Mouse (Mus musculus): ENCODE measurements around the gene Ell. TPM values are rescaled to one million over a fixed set of nuclear protein-coding genes. Genes with fewer than 3 reads are reported as not detected.
"Not testable (repeated sequence)": the region's sequence is repeated elsewhere in the genome, so short reads cannot be mapped to it uniquely, and the experiment has no call there.

The Ell gene
- total RNA-seq, 4 experiments from 2014 or later: 9.3 to 12.4 (median 10.6) TPM

DNA sequence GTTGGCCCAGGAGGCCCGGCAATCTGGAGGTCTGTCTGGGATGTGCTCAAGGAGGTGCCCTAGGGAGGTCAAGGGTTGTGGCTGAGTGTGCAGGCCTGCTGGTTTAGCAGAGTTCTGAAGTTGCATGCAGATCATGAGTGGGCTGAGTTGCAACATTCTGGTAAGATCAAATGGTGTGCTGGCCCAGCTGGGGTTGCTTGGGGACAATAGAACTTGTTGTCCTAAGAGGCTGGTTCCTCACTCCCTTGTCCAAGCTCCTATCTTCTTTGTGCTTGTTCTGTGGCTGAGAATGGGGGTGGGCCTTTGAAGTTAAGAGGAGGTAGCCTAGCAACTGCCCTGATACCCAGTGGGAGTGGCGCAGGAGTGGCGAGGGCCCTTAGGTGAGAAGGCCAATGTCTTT lies 23.5 kb downstream of the Ell start:
- DNase-seq (ENCODE audit: low spot score): no peak

GRCm38 (mm10) chr8:70563763-70564387 lies 24.6 kb downstream of the Ell start:
- DNase-seq (ENCODE audit: low spot score): no peak

- DNase-seq (ENCODE audit: low spot score): no peak
Observed at GRCm38 (mm10) chr8:70564696-70565235, 25.5 kb downstream of the Ell start.

DNA sequence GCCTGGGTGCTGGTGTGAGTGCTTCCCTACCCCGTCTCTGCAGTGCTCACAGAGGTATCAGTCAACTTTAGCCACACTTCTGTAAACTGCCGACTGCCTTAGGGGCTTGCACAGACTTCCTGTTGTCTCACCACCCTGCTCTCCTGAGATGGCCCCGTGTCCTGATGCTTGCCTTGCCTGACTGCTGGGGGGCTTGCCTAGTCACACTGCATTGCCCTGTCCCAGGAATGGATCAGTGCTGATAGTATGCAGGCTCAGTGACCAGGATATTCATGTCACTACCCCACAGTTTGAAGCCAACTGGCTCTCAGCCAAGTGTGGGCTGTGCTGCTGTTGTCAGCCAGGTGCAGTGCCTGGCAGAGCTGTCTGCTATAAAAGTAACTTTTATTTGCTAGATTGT lies 26.3 kb downstream of the Ell start:
- no peak for DNase-seq (ENCODE audit: low spot score)

GRCm38 (mm10) chr8:70570360-70570759 lies 31.1 kb downstream of the Ell start:
- no peak for DNase-seq (ENCODE audit: low spot score)

DNA sequence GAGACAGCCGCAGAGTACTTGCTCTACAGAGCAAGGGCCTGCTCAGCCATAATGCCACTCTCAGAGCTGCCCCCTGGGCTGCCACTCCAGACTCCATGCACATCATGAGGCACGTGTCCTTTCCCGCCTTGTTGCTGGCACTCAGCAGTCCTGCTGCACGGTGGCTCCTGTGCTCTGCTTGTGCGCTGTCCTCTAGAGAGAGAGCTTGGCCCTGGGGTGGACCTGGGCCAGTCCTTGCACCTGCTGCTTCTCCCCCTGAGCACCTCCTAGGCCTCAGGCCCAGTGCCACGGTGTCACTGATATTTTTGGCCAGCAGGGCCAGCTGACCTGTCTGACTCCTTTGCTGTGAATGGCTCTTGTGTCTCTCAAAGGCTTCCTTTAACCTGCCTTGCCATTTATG lies 31.7 kb downstream of the Ell start:
- DNase-seq (ENCODE audit: low spot score): peak; percentile 68

DNA sequence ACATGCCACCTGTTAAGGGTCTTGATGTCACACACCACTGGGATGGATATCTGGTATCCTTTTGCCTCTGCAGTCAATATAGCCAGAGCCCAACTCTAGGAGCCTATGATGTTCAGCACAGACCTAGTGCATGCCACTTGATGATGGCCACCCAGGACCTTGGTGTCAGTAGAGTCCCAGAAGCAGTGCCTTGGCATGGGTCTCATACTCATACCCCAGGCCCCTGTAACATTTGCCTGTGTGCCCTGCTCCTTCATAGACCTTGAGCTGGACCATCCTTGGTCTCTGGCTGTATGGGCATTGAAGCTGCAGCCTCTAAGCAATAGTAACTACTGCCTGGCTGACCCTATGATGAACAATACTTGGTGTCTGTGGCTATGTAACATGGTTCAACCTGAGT lies 35.0 kb downstream of the Ell start:
- DNase-seq (ENCODE audit: low spot score): no peak

- peak; percentile 71 for DNase-seq (ENCODE audit: low spot score)
Observed at GRCm38 (mm10) chr8:70574915-70575314, 35.7 kb downstream of the Ell start.

DNA sequence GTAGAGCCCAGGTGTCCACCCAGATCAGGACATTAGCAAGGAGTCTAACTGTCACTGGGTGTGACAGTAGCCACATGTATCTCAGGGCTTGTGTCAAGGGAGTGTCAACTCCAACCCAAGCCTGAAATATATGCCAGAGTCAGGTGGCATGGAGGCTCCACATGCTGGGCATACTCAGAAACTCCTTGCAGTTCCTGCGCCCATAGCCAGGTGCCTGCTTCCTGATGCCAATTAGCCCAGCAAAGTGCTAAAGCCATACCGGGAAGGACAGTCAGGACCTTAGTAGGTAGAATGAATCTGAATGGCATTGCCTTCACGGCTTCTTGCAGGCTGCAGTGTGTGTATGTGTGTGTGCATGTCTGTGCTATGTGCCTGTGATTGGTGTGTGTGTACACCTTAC lies 38.0 kb downstream of the Ell start:
- no peak for DNase-seq (ENCODE audit: low spot score)

GRCm38 (mm10) chr8:70583476-70584387 lies 44.5 kb downstream of the Ell start:
- DNase-seq (ENCODE audit: low spot score): peak; percentile 72

DNA sequence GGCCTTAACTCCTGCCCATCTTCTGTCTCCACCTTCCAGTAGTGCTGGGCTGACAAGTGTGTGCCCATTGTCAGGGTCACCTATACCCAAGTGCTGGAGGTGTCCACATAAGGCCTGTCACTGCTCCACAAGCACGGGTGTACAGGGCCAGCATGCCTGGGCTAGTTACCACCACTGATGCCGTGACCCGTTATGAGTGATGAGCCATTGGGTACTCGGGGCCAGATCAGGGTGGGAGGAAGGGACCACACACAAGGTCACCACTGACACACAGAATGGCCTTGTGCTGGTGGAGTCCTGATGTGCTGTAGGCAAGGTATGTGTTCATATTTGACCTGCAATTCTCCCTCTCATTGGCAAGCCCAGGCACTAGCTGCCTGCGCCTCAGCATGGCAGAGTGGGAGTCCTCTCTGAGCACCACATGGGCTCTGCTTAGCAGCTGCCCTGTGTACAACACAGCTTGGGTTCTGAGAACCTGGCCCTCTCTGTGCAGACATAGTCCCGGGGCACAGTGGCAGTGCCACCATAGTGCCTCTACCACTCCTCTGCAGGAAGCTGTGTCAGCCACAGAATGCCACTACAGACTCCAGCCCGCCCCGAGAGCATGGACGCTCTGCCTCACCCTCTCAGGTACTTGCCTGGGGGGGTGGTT lies 45.5 kb downstream of the Ell start:
- no peak for DNase-seq (ENCODE audit: low spot score)

GRCm38 (mm10) chr8:70585258-70585652 lies 46.0 kb downstream of the Ell start:
- peak; percentile 62 for DNase-seq (ENCODE audit: low spot score)

DNA sequence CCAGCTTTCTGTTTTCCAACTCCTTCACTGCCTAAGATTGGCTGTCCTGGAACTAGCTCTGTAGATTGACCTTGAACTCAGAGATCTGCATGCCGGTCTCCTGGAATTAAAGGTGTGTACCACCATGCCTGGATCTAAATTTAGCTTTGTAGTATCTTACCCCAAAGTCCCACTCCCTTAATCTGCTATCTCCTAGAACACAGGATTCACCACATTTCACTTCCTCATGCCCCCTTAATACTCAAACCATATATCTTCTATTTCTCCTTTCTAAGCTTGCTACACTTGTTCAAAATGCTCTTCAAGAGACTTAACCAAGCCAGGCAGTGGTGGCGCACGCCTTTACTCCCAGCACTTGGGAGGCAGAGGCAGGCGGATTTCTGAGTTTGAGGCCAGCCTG lies 48.7 kb downstream of the Ell start:
- DNase-seq (ENCODE audit: low spot score): not testable (repeated sequence)

- no peak for DNase-seq (ENCODE audit: low spot score)
Observed at GRCm38 (mm10) chr8:70591569-70591968, 52.3 kb downstream of the Ell start.

GRCm38 (mm10) chr8:70593173-70593572 lies 53.9 kb downstream of the Ell start:
- no peak for DNase-seq (ENCODE audit: low spot score)

- peak; percentile 75 for DNase-seq (ENCODE audit: low spot score)
Observed at GRCm38 (mm10) chr8:70593961-70594609, 54.8 kb downstream of the Ell start, which contains the start of gene Isyna1. Isyna1 (plus strand) TSS chr8:70594373.

DNA sequence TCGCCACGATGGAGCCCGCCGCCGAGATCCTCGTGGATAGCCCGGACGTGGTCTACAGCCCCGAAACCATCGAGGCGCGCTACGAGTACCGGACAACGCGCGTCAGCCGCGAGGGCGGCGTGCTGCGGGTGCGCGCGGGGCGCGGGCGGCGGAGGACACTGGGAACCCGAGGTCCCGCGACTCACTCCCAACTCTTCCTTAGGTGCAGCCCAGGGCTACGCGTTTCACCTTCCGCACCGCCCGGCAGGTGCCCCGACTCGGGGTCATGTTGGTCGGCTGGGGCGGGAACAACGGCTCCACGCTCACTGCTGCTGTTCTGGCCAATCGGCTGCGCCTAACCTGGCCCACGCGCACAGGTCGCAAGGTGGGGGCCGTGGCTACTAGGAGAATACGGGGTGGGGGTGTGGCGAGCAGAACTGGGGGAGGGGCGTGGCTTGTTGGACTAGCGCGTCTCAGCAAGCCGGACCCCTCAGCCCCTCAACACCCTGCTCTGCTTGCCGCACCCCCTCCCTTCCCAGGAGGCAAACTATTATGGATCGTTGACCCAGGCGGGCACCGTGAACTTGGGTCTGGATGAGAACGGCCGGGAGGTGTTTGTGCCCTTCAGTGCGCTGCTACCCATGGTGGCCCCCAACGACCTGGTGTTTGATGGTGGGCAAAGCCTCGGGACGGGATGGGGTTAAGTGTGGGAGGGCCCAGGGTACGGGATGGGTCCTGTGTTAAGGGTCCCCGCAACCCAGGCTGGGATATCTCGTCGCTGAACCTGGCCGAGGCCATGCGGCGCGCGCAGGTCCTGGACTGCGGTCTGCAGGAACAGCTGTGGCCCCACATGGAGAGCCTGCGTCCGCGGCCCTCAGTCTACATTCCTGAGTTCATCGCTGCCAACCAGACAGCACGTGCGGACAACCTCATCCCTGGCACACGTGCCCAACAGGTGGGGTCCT lies 55.6 kb downstream of the Ell start:
- no peak for DNase-seq (ENCODE audit: low spot score)

- DNase-seq (ENCODE audit: low spot score): no peak
Observed at GRCm38 (mm10) chr8:70595811-70596210, 56.6 kb downstream of the Ell start.

DNA sequence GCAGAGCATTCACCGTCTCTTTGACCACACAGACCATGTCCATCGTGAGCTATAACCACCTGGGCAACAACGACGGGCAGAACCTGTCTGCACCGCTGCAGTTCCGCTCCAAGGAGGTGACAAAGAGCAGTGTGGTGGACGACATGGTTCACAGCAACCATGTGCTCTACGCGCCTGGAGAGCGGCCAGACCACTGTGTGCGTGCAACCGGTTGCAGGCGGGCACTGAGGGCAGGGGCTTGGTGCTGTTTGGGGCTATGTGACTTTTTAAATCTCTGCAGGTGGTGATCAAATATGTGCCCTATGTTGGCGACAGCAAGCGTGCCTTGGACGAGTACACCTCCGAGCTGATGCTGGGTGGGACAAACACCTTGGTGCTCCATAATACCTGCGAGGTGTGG lies 57.0 kb downstream of the Ell start:
- DNase-seq (ENCODE audit: low spot score): no peak

DNA sequence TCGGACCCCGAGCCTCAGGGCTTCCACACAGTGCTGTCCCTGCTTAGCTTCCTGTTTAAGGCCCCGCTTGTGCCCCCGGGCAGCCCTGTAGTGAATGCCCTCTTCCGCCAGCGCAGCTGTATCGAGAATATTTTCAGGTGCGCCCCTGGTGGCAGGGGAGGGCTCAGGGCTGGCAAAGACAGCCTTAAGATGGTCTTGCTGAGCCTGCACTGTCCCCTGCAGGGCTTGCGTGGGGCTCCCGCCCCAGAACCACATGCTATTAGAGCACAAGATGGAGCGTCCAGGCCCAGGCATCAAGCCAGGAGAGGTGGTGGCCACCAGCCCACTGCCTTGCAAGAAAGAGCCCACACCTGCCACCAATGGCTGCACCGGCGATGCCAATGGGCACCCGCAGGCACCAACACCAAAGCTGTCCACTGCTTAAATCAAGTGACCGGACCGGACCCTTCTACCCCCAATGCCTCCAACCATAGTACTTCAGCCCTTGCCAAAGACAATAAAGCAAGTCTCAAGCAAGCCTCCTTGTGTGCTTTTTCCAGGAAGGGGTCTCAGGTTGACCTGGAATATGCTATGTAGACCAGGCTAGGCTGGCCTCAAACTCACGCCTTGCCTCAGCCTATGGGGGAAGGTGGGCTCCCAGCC lies 57.6 kb downstream of the Ell start:
- DNase-seq (ENCODE audit: low spot score): no peak

Data from heart, adult 8-10 months (tissue).